Mouse (Mus musculus) MEL (cell line): ENCODE results near the gene Inip. TPM values are rescaled to one million over a fixed set of nuclear protein-coding genes. Genes with fewer than 3 reads are reported as not detected.

Experiments used
- DNase-seq: peaks from one replicate; pipeline ENCODE4 v3.0.0; 2011; ENCODE audit warnings: low read depth, low spot score
- H3K27ac ChIP-seq: 2 replicates; pipeline ENCODE4 v1.5.1; 2012; ENCODE audit warnings: low read depth, mild to moderate bottlenecking, control low read depth, low read length, moderate library complexity; ENCODE audit not compliant: control insufficient read depth
- H3K27me3 ChIP-seq, 2 experiments: fragments of 150-350 bp in 1 of 2; sonication (generic) in 1 of 2; 2 replicates each; pipeline ENCODE4 v1.6.1; 2012; ENCODE audit warnings: low read length in 2 of 2, mild to moderate bottlenecking in 2 of 2, improper control_type of control experiment in 1 of 2, moderate library complexity in 1 of 2; ENCODE audit not compliant: insufficient read depth in 2 of 2, control insufficient read depth in 1 of 2
- H3K36me3 ChIP-seq, 2 experiments: 2 replicates each; pipeline ENCODE4 v1.6.1; 2012 to 2014; ENCODE audit warnings: low read length in 2 of 2, improper control_type of control experiment in 1 of 2, inconsistent platforms in 1 of 2, mild to moderate bottlenecking in 1 of 2; ENCODE audit not compliant: insufficient read depth in 2 of 2, control insufficient read depth in 1 of 2
- H3K4me1 ChIP-seq, 2 experiments: fragments of 150-350 bp in 1 of 2; sonication (generic) in 1 of 2; 2 replicates each; pipeline ENCODE4 v1.6.1; 2012; ENCODE audit warnings: low read length in 2 of 2, improper control_type of control experiment in 1 of 2, mild to moderate bottlenecking in 1 of 2; ENCODE audit not compliant: insufficient read depth in 2 of 2, control insufficient read depth in 1 of 2
- H3K4me3 ChIP-seq, 2 experiments: fragments of 150-350 bp in 1 of 2; sonication (generic) in 1 of 2; 2 replicates each; pipeline ENCODE4 v1.5.1; 2012; ENCODE audit warnings: low read depth in 2 of 2, low read length in 2 of 2, mild to moderate bottlenecking in 2 of 2, moderate library complexity in 2 of 2, control low read depth in 1 of 2, improper control_type of control experiment in 1 of 2; ENCODE audit not compliant: control insufficient read depth in 1 of 2, insufficient read depth in 1 of 2
- H3K79me2 ChIP-seq: 2 replicates; pipeline ENCODE4 v1.6.1; 2012; ENCODE audit warnings: mild to moderate bottlenecking, low read length, moderate library complexity; ENCODE audit not compliant: control insufficient read depth, poor library complexity, insufficient read depth
- H3K9ac ChIP-seq: 2 replicates; pipeline ENCODE4 v1.6.1; 2012; ENCODE audit warnings: low read depth, mild to moderate bottlenecking, control low read depth, low read length, moderate library complexity; ENCODE audit not compliant: control insufficient read depth, poor library complexity, severe bottlenecking
- H3K9me3 ChIP-seq: fragments of 150-350 bp; sonication (generic); replicated peaks from 2 replicates; pipeline ENCODE4 v1.6.1; 2012; ENCODE audit warnings: mild to moderate bottlenecking, low read length, improper control_type of control experiment, moderate library complexity; ENCODE audit not compliant: insufficient read depth
- BHLHE40 ChIP-seq: IDR thresholded peaks from 2 replicates; pipeline ENCODE4 v1.6.1; 2012; ENCODE audit warnings: low read depth, mild to moderate bottlenecking, inconsistent platforms, low read length, improper control_type of control experiment, borderline replicate concordance
- CHD2 ChIP-seq: IDR thresholded peaks from 2 replicates; pipeline ENCODE4 v1.6.1; 2011; ENCODE audit warnings: low read length, improper control_type of control experiment
- GATA1 ChIP-seq: IDR thresholded peaks from 2 replicates; pipeline ENCODE4 v1.6.1; 2011; ENCODE audit warnings: low read depth, low read length, improper control_type of control experiment
- HCFC1 ChIP-seq: IDR thresholded peaks from 2 replicates; pipeline ENCODE4 v1.6.1; 2012; ENCODE audit warnings: low read depth, mild to moderate bottlenecking, inconsistent platforms, low read length, improper control_type of control experiment, moderate library complexity
- MAFK ChIP-seq: IDR thresholded peaks from 2 replicates; pipeline ENCODE4 v1.6.1; 2011; ENCODE audit warnings: low read depth, mild to moderate bottlenecking, low read length, improper control_type of control experiment, borderline replicate concordance
- MAZ ChIP-seq: IDR thresholded peaks from 2 replicates; pipeline ENCODE4 v1.6.1; 2012; ENCODE audit warnings: low read depth, mild to moderate bottlenecking, inconsistent platforms, low read length, improper control_type of control experiment
- MEF2A ChIP-seq: IDR thresholded peaks from 2 replicates; pipeline ENCODE4 v1.6.1; 2014; ENCODE audit warnings: low read depth, mild to moderate bottlenecking, inconsistent platforms, low read length, improper control_type of control experiment; ENCODE audit not compliant: poor library complexity, insufficient replicate concordance, severe bottlenecking; ENCODE audit errors: extremely low read depth
- MYC ChIP-seq: IDR thresholded peaks from 2 replicates; pipeline ENCODE4 v1.6.1; 2011; ENCODE audit warnings: low read depth, mild to moderate bottlenecking, low read length, improper control_type of control experiment, moderate library complexity
- NELFE ChIP-seq: IDR thresholded peaks from 2 replicates; pipeline ENCODE4 v1.6.1; 2011; ENCODE audit warnings: low read depth, low read length, improper control_type of control experiment
- POLR2A ChIP-seq, 2 experiments: IDR thresholded peaks; 2 replicates each; pipeline ENCODE4 v1.6.1; 2011 to 2012; ENCODE audit warnings: low read length in 2 of 2, mild to moderate bottlenecking in 2 of 2, control low read depth in 1 of 2, improper control_type of control experiment in 1 of 2, low read depth in 1 of 2, moderate library complexity in 1 of 2; ENCODE audit not compliant: control insufficient read depth in 1 of 2, insufficient read depth in 1 of 2, poor library complexity in 1 of 2
- RCOR1 ChIP-seq: IDR thresholded peaks from 2 replicates; pipeline ENCODE4 v1.6.1; 2012; ENCODE audit warnings: low read depth, mild to moderate bottlenecking, inconsistent platforms, low read length, improper control_type of control experiment
- SIN3A ChIP-seq: IDR thresholded peaks from 2 replicates; pipeline ENCODE4 v1.6.1; 2012; ENCODE audit warnings: low read length, improper control_type of control experiment, inconsistent platforms
- SMC3 ChIP-seq: IDR thresholded peaks from 2 replicates; pipeline ENCODE4 v1.6.1; 2011; ENCODE audit warnings: low read depth, low read length, improper control_type of control experiment
- TBP ChIP-seq: IDR thresholded peaks from 2 replicates; pipeline ENCODE4 v1.8.0; 2011; ENCODE audit warnings: low read depth, low read length, improper control_type of control experiment
- ZKSCAN1 ChIP-seq: IDR thresholded peaks from 2 replicates; pipeline ENCODE4 v1.6.1; 2012; ENCODE audit warnings: low read depth, mild to moderate bottlenecking, inconsistent platforms, low read length, improper control_type of control experiment, moderate library complexity
- ZNF384 ChIP-seq: IDR thresholded peaks from 2 replicates; pipeline ENCODE4 v1.6.1; 2012; ENCODE audit warnings: low read depth, mild to moderate bottlenecking, inconsistent platforms, low read length, improper control_type of control experiment
- polyA plus RNA-seq, 2 experiments: library from polyadenylated mRNA; stranded (reverse) in 1 of 2; unstranded in 1 of 2; fragments of >175 nt in 1 of 2; fragments of >200 nt in 1 of 2; gene quantifications; 2 replicates each; pipeline versions ENCODE4 v1.2.1 to v1.2.4; 2012; ENCODE audit warnings: low replicate concordance in 2 of 2, low read depth in 1 of 2; ENCODE audit not compliant: insufficient read length in 2 of 2, insufficient read depth in 1 of 2, missing spikeins in 1 of 2
- total RNA-seq: library from RNA; depleted of rRNA; stranded (reverse); fragments of 300-350 nt; gene quantifications from 2 replicates; pipeline ENCODE4 v1.2.3, GENCODE M21; 2012

The Inip gene
- total and polyA plus RNA-seq, 3 experiments = 42.4 to 50.3 TPM; not detected in 1

- Histone ChIP-seq H3K4me3 (no peak overlapping the region), H3K4me1 (peaks cover 12 to 28% of the 10 kb centered on the region in 2 experiments), H3K36me3 (peaks cover 0 to 19% of the 10 kb centered on the region in 2 experiments; a peak in 2 of 4 replicates), H3K9me3 (no peaks in the 10 kb centered on the region), H3K9ac (no peak overlapping the region), H3K27me3 (no peaks in the 10 kb centered on the region), H3K27ac (no peak overlapping the region), H3K79me2 (no peaks in the 10 kb centered on the region; the same call in 1 of the 2 replicates)
- DNase-seq = no peak
- TF ChIP-seq RCOR1 (no peak), MYC (no peak), MAFK (no peak), MEF2A (no peak), HCFC1 (no peak), TBP (no peak), SMC3 (no peak), BHLHE40 (no peak), ZNF384 (no peak), POLR2A (IDR thresholded peaks at IDR 0.05; ENCODE audit: control insufficient read depth in 1 of 2, insufficient read depth in 1 of 2, low read depth in 1 of 2, low read length in 2 of 2, poor library complexity in 1 of 2) (no peak), ZKSCAN1 (no peak), MAZ (no peak)
Observed at GRCm38 (mm10) chr4:59802107-59802506, 718 bp upstream of the Inip start.

GRCm38 (mm10) chr4:59800181-59800580 is 1.2 kb downstream of the Inip start:
- peaks cover 12 to 27% of the 10 kb centered on the region in 2 experiments for H3K4me1 ChIP-seq

GRCm38 (mm10) chr4:59795788-59796455 is 5.5 kb downstream of the Inip start:
- Histone ChIP-seq H3K4me3 (no peak overlapping the region), H3K4me1 (no peaks in the 10 kb centered on the region), H3K27ac (no peak overlapping the region), H3K27me3 (peaks cover 3% of the 10 kb centered on the region in 2 experiments; a peak in 3 of 4 replicates), H3K9me3 (no peaks in the 10 kb centered on the region), H3K79me2 (no peaks in the 10 kb centered on the region), H3K36me3 (no peaks in the 10 kb centered on the region), H3K9ac (no peak overlapping the region)
- TF ChIP-seq RCOR1 (no peak), NELFE (no peak), GATA1 (no peak), MAFK (no peak)
- no peak for DNase-seq

More at GRCm38 (mm10) chr4:59800181-59800580, 1.2 kb downstream of the Inip start:
- Histone ChIP-seq H3K27me3 (no peaks in the 10 kb centered on the region), H3K27ac (no peak overlapping the region), H3K4me3 (no peak overlapping the region), H3K36me3 (peaks cover 0 to 19% of the 10 kb centered on the region in 2 experiments; a peak in 2 of 4 replicates), H3K9me3 (no peaks in the 10 kb centered on the region), H3K9ac (no peak overlapping the region), H3K79me2 (no peaks in the 10 kb centered on the region)
- TF ChIP-seq SIN3A = no peak
- no peak for TF ChIP-seq RCOR1
- no peak for TF ChIP-seq CHD2
- DNase-seq = no peak
